Mouse (Mus musculus) urinary bladder, adult 18-20 months (tissue): ENCODE data around the gene Hes1.

Experiments
- DNase-seq, 2 experiments: peaks; one replicate each; pipeline ENCODE4 v3.0.0; 2022; ENCODE audit warnings: low spot score in 2 of 2, mixed read lengths in 2 of 2

Gene Hes1

GRCm38 (mm10) chr16:30063984-30064453, at the start of gene Hes1:
Hes1 (plus strand) TSS chr16:30064384.
- DNase-seq = peak; percentile 85 to 88

GRCm38 (mm10) chr16:30016064-30016463, 48.1 kb upstream of the Hes1 start:
- no peak for DNase-seq

- no peak for DNase-seq
These were observed 44.1 kb upstream of the Hes1 start for GRCm38 (mm10) chr16:30020124-30020523.

GRCm38 (mm10) chr16:30022352-30022751, 41.8 kb upstream of the Hes1 start:
- no peak for DNase-seq

GRCm38 (mm10) chr16:30022890-30023797, 41.0 kb upstream of the Hes1 start:
- no peak for DNase-seq

- DNase-seq = peak; percentile 50 to 79
These were observed 39.4 kb upstream of the Hes1 start for GRCm38 (mm10) chr16:30024681-30025262.

GRCm38 (mm10) chr16:30028184-30028583, 36.0 kb upstream of the Hes1 start:
- DNase-seq = no peak

GRCm38 (mm10) chr16:30029264-30030003, 34.8 kb upstream of the Hes1 start:
- no peak for DNase-seq

- DNase-seq = no peak
These were observed 31.8 kb upstream of the Hes1 start for GRCm38 (mm10) chr16:30032326-30032904.

GRCm38 (mm10) chr16:30033390-30033789, 30.8 kb upstream of the Hes1 start:
- DNase-seq = no peak

GRCm38 (mm10) chr16:30034001-30034400, 30.2 kb upstream of the Hes1 start:
- DNase-seq = peak in 1 of 2 experiments; percentile 68

- no peak for DNase-seq
These were observed 29.7 kb upstream of the Hes1 start for GRCm38 (mm10) chr16:30034521-30034920.

GRCm38 (mm10) chr16:30034979-30035440, 29.2 kb upstream of the Hes1 start:
- DNase-seq = no peak

- no peak for DNase-seq
These were observed 28.1 kb upstream of the Hes1 start for GRCm38 (mm10) chr16:30036104-30036503.

- DNase-seq = no peak
These were observed 25.3 kb upstream of the Hes1 start for GRCm38 (mm10) chr16:30038663-30039593.

GRCm38 (mm10) chr16:30039841-30040240, 24.3 kb upstream of the Hes1 start:
- no peak for DNase-seq

GRCm38 (mm10) chr16:30042859-30043258, 21.3 kb upstream of the Hes1 start:
- DNase-seq = no peak

- no peak for DNase-seq
These were observed 18.6 kb upstream of the Hes1 start for GRCm38 (mm10) chr16:30045615-30046014.

- no peak for DNase-seq
These were observed 17.2 kb upstream of the Hes1 start for GRCm38 (mm10) chr16:30047010-30047409.

- no peak for DNase-seq
These were observed 16.8 kb upstream of the Hes1 start for GRCm38 (mm10) chr16:30047421-30047831.
